Mouse (Mus musculus) embryonic facial prominence, embryonic 15.5 days (tissue): ENCODE measurements at regions not wholly inside any gene's neighbourhood (a gene's known extent, or its start where the extent isn't known, plus 50 kb on each side); places are given as distances from the start of the nearest gene placed in this dataset.

Experiments used
- ATAC-seq: fragments of 200-750 bp; cut with Nextera tagmentation; 2 replicates; pipeline ENCODE4 v1.8.0; 2017; ENCODE audit warnings: low read depth, moderate TSS enrichment; ENCODE audit not compliant: insufficient number of reproducible peaks, low FRiP score, low TSS enrichment
- H3K27ac ChIP-seq: fragments of 300-500 bp; sonication (generic); replicated peaks from 2 replicates; pipeline ENCODE4 v1.5.1; 2015; ENCODE audit warnings: mild to moderate bottlenecking, inconsistent platforms
- H3K27me3 ChIP-seq: fragments of 300-500 bp; sonication (generic); 2 replicates; pipeline ENCODE4 v1.6.1; 2015; ENCODE audit warnings: inconsistent platforms
- H3K36me3 ChIP-seq: fragments of 300-500 bp; sonication (generic); 2 replicates; pipeline ENCODE4 v1.6.1; 2015; ENCODE audit warnings: mild to moderate bottlenecking, inconsistent platforms
- H3K4me1 ChIP-seq: fragments of 300-500 bp; sonication (generic); 2 replicates; pipeline ENCODE4 v1.6.1; 2015; ENCODE audit warnings: inconsistent platforms
- H3K4me2 ChIP-seq: fragments of 300-500 bp; sonication (generic); replicated peaks from 2 replicates; pipeline ENCODE4 v1.6.1; 2015; ENCODE audit warnings: mild to moderate bottlenecking, inconsistent platforms
- H3K4me3 ChIP-seq: fragments of 300-500 bp; sonication (generic); replicated peaks from 2 replicates; pipeline ENCODE4 v1.5.1; 2015; ENCODE audit warnings: mild to moderate bottlenecking, inconsistent platforms
- H3K9ac ChIP-seq: fragments of 300-500 bp; sonication (generic); 2 replicates; pipeline ENCODE4 v1.6.1; 2015; ENCODE audit warnings: inconsistent platforms
- H3K9me3 ChIP-seq: fragments of 300-500 bp; sonication (generic); replicated peaks from 2 replicates; pipeline ENCODE4 v1.6.1; 2016; ENCODE audit warnings: inconsistent platforms
- WGBS: fragments of 180-500 bp; shearing (Covaris S2); methylation state at CpG from one replicate; pipeline ENCODE4 v1.1.7; 2015; 5-methylcytosine and 5-hydroxymethylcytosine counted together

- Histone ChIP-seq H3K4me1 (no peaks in the 10 kb centered on the region), H3K4me2 (no peak overlapping the region), H3K9me3 (no peaks in the 10 kb centered on the region), H3K9ac (no peak overlapping the region), H3K4me3 (no peak overlapping the region), H3K27ac (no peak overlapping the region), H3K27me3 (no peaks in the 10 kb centered on the region), H3K36me3 (no peaks in the 10 kb centered on the region)
- ATAC-seq, result no peak
- 59% methylated on average over 1 of the region's 1 CpGs for WGBS
Measured at GRCm38 (mm10) chr4:12766763-12767162, 594.9 kb upstream of the Fam92a start.

DNA sequence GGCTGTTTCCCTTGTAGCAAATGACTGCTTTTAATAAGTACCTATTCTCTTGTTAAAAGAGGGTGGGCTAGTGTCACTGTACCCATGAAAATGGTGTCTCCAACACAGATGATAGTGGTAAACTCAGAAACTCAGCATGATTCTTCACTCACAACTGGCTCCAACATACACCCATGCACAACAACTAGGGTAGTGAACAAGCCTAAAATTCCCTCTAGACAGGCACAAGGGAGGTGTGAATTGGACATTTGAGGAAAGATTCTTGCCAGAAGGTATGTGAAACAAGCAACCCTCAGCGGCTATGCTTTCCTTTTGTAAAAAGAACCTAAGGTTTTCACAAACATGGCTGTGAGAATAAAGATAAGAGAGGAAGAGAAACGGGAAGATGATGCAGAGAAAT lies 579.0 kb upstream of the Fam92a start:
- H3K36me3 ChIP-seq, result no peaks in the 10 kb centered on the region
- no peak overlapping the region for H3K4me3 ChIP-seq
- H3K27me3 ChIP-seq, result no peaks in the 10 kb centered on the region
- H3K9ac ChIP-seq, result no peak overlapping the region
- no peak for ATAC-seq
- no peak overlapping the region for H3K4me2 ChIP-seq
- H3K27ac ChIP-seq, result no peak overlapping the region
- WGBS, result 75% methylated on average over 2 of the region's 2 CpGs
- H3K4me1 ChIP-seq, result no peaks in the 10 kb centered on the region
- H3K9me3 ChIP-seq, result no peaks in the 10 kb centered on the region

- H3K27me3 ChIP-seq, result no peaks in the 10 kb centered on the region
- no peaks in the 10 kb centered on the region for H3K36me3 ChIP-seq
- no peak overlapping the region for H3K4me3 ChIP-seq
- no peak overlapping the region for H3K9ac ChIP-seq
- H3K9me3 ChIP-seq, result no peaks in the 10 kb centered on the region
- WGBS, result 91% methylated on average over 1 of the region's 1 CpGs
- H3K27ac ChIP-seq, result no peak overlapping the region
- H3K4me1 ChIP-seq, result no peaks in the 10 kb centered on the region
- no peak overlapping the region for H3K4me2 ChIP-seq
- ATAC-seq, result no peak
Measured at GRCm38 (mm10) chr4:12749874-12750273, 578.1 kb upstream of the Fam92a start.

DNA sequence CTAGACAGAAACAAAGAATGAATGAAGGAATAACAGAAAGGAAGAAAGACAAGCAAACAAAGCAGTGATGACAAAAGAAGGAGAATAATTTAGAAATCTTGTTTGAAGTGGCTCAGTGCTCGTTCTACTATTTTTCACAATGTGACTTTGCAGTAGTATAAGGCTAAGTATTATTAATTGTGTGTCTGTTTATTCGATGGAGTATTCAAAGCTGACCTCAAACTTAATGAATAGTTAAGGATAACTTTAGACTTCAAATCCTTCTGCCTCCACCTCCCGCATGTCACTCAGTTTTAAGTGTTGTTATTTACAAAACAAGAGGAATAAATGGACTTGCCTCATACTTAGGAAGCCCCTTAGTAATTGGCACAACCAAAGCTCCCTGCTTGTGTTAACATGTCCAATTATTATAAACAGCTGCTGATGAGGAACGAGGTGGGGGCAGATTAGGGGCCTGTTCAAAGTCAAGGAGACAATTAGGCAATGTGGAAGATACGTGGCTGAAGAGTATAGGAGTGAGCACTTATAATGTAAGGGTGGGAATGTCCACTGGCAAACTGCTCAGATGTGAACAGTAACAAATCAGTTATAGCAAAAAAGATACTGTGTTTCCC lies 572.0 kb upstream of the Fam92a start:
- H3K4me3 ChIP-seq, result no peak overlapping the region
- ATAC-seq, result no peak
- no peak overlapping the region for H3K27ac ChIP-seq
- no peaks in the 10 kb centered on the region for H3K9me3 ChIP-seq
- 63% methylated on average over 5 of the region's 5 CpGs for WGBS
- no peak overlapping the region for H3K9ac ChIP-seq
- H3K36me3 ChIP-seq, result no peaks in the 10 kb centered on the region
- H3K4me1 ChIP-seq, result no peaks in the 10 kb centered on the region
- H3K4me2 ChIP-seq, result no peak overlapping the region
- no peaks in the 10 kb centered on the region for H3K27me3 ChIP-seq

DNA sequence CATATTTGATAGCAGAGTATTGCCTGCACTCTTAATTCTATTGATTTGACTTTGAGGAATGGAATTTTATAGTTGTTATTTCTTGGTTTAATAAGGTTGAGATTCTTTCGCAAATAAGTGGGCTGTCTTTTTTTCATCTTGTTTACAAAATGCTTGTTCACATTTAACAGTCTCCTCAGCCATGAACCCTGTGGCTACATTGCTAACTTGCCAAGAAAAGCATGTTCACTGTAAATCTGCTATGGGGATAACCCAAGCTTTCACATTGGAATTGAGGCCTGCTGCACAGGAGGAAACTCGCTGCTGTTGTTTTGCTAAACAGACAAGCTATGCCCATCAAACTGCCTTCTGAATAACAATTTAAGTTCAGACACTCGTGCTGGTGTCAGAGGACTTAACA lies 564.6 kb upstream of the Fam92a start:
- Histone ChIP-seq H3K4me2 (no peak overlapping the region), H3K9ac (no peak overlapping the region), H3K4me3 (no peak overlapping the region), H3K27me3 (no peaks in the 10 kb centered on the region), H3K9me3 (no peaks in the 10 kb centered on the region), H3K27ac (no peak overlapping the region), H3K4me1 (no peaks in the 10 kb centered on the region), H3K36me3 (no peaks in the 10 kb centered on the region)
- no peak for ATAC-seq
- WGBS, result 65% methylated on average over 3 of the region's 3 CpGs

GRCm38 (mm10) chr4:12700189-12700588 lies 528.4 kb upstream of the Fam92a start:
- WGBS, result 97% methylated on average over 1 of the region's 1 CpGs
- ATAC-seq, result no peak
- Histone ChIP-seq H3K4me2 (no peak overlapping the region), H3K4me1 (no peaks in the 10 kb centered on the region), H3K27me3 (no peaks in the 10 kb centered on the region), H3K36me3 (no peaks in the 10 kb centered on the region), H3K9ac (no peak overlapping the region), H3K27ac (no peak overlapping the region), H3K9me3 (no peaks in the 10 kb centered on the region), H3K4me3 (no peak overlapping the region)

DNA sequence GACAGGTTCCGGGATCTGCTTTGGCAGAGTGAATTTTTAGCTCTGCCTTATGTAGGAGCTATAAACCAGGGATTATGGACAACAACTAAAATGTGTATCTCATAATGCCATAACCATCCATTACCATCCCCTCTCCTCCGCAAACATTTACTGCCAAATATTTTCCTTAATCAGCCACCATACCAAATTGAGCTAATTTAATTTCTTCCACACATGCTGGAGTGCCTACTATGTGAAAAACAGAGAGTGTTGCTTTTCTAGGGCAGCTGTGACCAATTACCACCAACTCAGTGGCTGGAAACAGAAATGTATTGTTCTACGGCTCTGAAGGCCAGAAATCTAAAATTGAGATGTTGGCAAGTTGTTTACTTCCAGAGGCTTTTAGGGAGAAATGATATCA lies 506.0 kb upstream of the Fam92a start:
- ATAC-seq, result peak; percentile 57; the same call in 1 of the 2 replicates
- Histone ChIP-seq H3K9me3 (no peaks in the 10 kb centered on the region), H3K4me2 (no peak overlapping the region), H3K4me3 (no peak overlapping the region), H3K36me3 (no peaks in the 10 kb centered on the region), H3K4me1 (peaks cover 10% of the 10 kb centered on the region; the same call in 1 of the 2 replicates), H3K9ac (no peak overlapping the region), H3K27me3 (no peaks in the 10 kb centered on the region), H3K27ac (peak overlapping the region; percentile 58; the same call in 1 of the 2 replicates)
- WGBS, result 26% methylated on average over 3 of the region's 3 CpGs

DNA sequence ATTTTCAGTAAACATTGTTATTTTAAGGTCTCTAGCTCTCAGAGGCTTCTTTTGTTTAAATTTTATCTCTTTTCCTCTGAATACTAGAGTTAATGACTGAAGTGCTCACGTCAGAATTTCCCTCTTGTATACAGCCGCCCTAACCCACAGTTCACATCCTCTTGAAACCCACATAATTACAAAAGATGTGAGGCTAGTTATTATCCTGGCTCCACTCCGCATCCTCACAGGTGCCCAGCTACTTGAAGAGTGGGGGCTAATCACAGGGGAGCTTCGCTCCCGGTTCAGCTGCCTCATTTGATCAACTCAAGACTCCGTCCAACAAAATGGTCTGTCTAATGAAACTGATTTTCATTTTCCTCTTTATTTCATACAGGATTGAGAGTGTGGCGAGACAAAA lies 499.6 kb upstream of the Fam92a start:
- WGBS, result 65% methylated on average over 7 of the region's 7 CpGs
- Histone ChIP-seq H3K9me3 (no peaks in the 10 kb centered on the region), H3K4me1 (no peaks in the 10 kb centered on the region), H3K9ac (no peak overlapping the region), H3K36me3 (no peaks in the 10 kb centered on the region), H3K27ac (no peak overlapping the region), H3K4me3 (no peak overlapping the region), H3K4me2 (no peak overlapping the region), H3K27me3 (no peaks in the 10 kb centered on the region)
- ATAC-seq, result no peak

DNA sequence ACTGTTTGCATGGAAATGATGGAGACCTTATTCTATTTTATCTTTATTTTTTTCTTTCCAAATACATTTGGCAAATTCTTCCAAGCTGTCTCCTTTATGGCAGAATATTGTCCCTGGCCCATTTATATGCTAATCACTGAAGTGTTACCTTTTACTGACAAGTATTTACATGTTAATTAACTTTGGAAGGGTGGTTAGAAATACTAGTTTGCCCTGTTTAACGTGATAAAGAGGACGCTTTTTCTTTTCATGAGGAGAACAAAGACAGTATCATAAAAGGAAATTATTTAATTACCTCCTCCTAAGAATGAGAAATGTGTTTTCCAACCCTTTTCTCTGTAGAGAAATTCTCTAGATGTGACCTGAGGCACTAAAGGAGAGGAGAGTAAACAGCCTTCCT lies 491.4 kb upstream of the Fam92a start:
- WGBS, result 31% methylated on average over 2 of the region's 2 CpGs

DNA sequence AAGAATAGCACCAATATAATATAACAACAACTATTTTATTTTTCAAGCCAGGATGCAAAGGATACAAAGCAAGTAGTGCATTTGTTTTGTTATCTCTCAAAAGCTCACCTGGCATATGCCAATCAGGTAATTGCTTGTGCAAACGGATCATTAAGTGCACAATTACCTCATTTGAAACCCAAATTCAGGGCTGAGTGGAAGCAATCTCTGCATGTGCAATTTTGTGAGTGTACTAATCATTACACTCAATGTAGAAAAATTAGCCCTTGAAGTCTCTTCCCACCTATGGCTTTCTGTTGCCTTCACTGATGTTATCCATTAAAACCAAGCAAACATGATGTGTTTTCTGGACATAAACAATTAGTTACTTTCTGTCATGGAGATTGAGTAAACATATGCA lies 490.9 kb upstream of the Fam92a start:
- no peak for ATAC-seq
- no peaks in the 10 kb centered on the region for H3K4me1 ChIP-seq
- 47% methylated on average over 1 of the region's 1 CpGs for WGBS
- no peaks in the 10 kb centered on the region for H3K27me3 ChIP-seq
- no peak overlapping the region for H3K4me2 ChIP-seq
- H3K27ac ChIP-seq, result no peak overlapping the region
- no peaks in the 10 kb centered on the region for H3K36me3 ChIP-seq
- H3K4me3 ChIP-seq, result no peak overlapping the region
- H3K9ac ChIP-seq, result no peak overlapping the region
- no peaks in the 10 kb centered on the region for H3K9me3 ChIP-seq

More for the DNA sequence above, 491.4 kb upstream of the Fam92a start:
- H3K4me2 ChIP-seq, result no peak overlapping the region
- H3K9ac ChIP-seq, result no peak overlapping the region
- H3K36me3 ChIP-seq, result no peaks in the 10 kb centered on the region
- no peak overlapping the region for H3K4me3 ChIP-seq
- H3K4me1 ChIP-seq, result no peaks in the 10 kb centered on the region
- no peaks in the 10 kb centered on the region for H3K9me3 ChIP-seq
- no peak overlapping the region for H3K27ac ChIP-seq
- no peaks in the 10 kb centered on the region for H3K27me3 ChIP-seq
- ATAC-seq, result no peak

DNA sequence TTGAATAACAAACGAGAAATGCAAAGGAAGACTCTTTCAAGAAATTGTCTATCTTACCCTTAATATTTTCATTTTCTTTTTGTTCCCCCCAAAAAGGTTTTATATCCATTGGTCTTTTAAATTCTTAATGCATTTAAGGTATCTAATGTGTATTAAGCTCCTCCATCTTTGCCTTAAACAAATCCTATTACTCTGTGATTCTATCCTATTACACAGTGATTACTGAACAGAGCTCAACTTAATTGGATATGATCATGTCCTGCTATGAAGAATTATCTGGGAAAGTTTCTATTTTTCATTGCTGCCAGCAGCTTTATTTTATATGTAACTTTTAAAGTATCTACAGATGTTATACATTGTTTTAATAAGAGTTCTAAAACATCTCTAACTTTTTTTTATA lies 487.3 kb upstream of the Fam92a start:
- no peak overlapping the region for H3K4me2 ChIP-seq
- ATAC-seq, result no peak
- no peaks in the 10 kb centered on the region for H3K27me3 ChIP-seq
- no peaks in the 10 kb centered on the region for H3K9me3 ChIP-seq
- H3K9ac ChIP-seq, result no peak overlapping the region
- no peak overlapping the region for H3K4me3 ChIP-seq
- H3K36me3 ChIP-seq, result no peaks in the 10 kb centered on the region
- H3K4me1 ChIP-seq, result 0 out of 2 replicates have a peak, but pooled peaks cover 5% of the 10 kb centered on the region
- 74% methylated on average over 1 of the region's 1 CpGs for WGBS
- no peak overlapping the region for H3K27ac ChIP-seq

GRCm38 (mm10) chr4:12658594-12658993 lies 486.8 kb upstream of the Fam92a start:
- Histone ChIP-seq H3K4me1 (0 out of 2 replicates have a peak, but pooled peaks cover 5% of the 10 kb centered on the region), H3K36me3 (no peaks in the 10 kb centered on the region), H3K9ac (no peak overlapping the region), H3K4me2 (no peak overlapping the region), H3K27ac (no peak overlapping the region), H3K9me3 (no peaks in the 10 kb centered on the region), H3K4me3 (no peak overlapping the region), H3K27me3 (no peaks in the 10 kb centered on the region)
- no peak for ATAC-seq
- 33% methylated on average over 6 of the region's 6 CpGs for WGBS
